Mouse (Mus musculus): ENCODE measurements around the gene Dnah2. TPM values are rescaled to one million over a fixed set of nuclear protein-coding genes. Genes with fewer than 3 reads are reported as not detected.

Gene Dnah2
- polyA plus RNA-seq, 1 experiment from 2014 or later = 0.36 TPM

- Histone ChIP-seq H3K27me3 (ENCODE audit: control insufficient read depth, insufficient read depth, low read length) (peaks cover 17% of the 10 kb centered on the region), H3K4me2 (ENCODE audit: low read length) (no peak overlapping the region), H3K27ac (replicated peaks in 1 of 2; ENCODE audit: control insufficient read depth in 1 of 2, insufficient read depth in 1 of 2, low read depth in 2 of 2, low read length in 2 of 2) (no peak overlapping the region), H3K4me3 (ENCODE audit: control insufficient read depth in 1 of 2, insufficient read depth in 1 of 2, low read depth in 1 of 2, low read length in 2 of 2) (no peak overlapping the region), H3K36me3 (ENCODE audit: control insufficient read depth, insufficient read depth, low read length) (no peaks in the 10 kb centered on the region), H3K4me1 (ENCODE audit: control insufficient read depth in 2 of 2, insufficient read depth in 2 of 2, low read length in 2 of 2) (peaks cover 6 to 15% of the 10 kb centered on the region in 2 experiments; a peak in 3 of 4 replicates), H3K9ac (ENCODE audit: low read length) (no peak overlapping the region), H3K9me3 (ENCODE audit: control insufficient read depth, low read length) (no peaks in the 10 kb centered on the region)
- WGBS = 84% methylated on average over 2 of the region's 2 CpGs
- no peak for ATAC-seq (ENCODE audit: insufficient number of reproducible peaks, insufficient read depth, low FRiP score, low read depth)
Measured at GRCm38 (mm10) chr11:69426246-69426645, 122.7 kb downstream of the Dnah2 start.

- H3K4me1 ChIP-seq (ENCODE audit: control insufficient read depth in 2 of 2, insufficient read depth in 2 of 2, low read length in 2 of 2) = peaks cover 14 to 28% of the 10 kb centered on the region in 2 experiments
- H3K36me3 ChIP-seq (ENCODE audit: control insufficient read depth, insufficient read depth, low read length) = no peaks in the 10 kb centered on the region
- H3K4me2 ChIP-seq (ENCODE audit: low read length) = no peak overlapping the region
- no peak overlapping the region for H3K9ac ChIP-seq (ENCODE audit: low read length)
- no peak overlapping the region for H3K4me3 ChIP-seq (ENCODE audit: control insufficient read depth in 1 of 2, insufficient read depth in 1 of 2, low read depth in 1 of 2, low read length in 2 of 2)
- H3K9me3 ChIP-seq (ENCODE audit: control insufficient read depth, low read length) = no peaks in the 10 kb centered on the region
- H3K27me3 ChIP-seq (ENCODE audit: control insufficient read depth, insufficient read depth, low read length) = peaks cover 23% of the 10 kb centered on the region
- no peak for ATAC-seq (ENCODE audit: insufficient number of reproducible peaks, insufficient read depth, low FRiP score, low read depth)
- 50% methylated on average over 6 of the region's 6 CpGs for WGBS
- no peak overlapping the region for H3K27ac ChIP-seq (replicated peaks in 1 of 2; ENCODE audit: control insufficient read depth in 1 of 2, insufficient read depth in 1 of 2, low read depth in 2 of 2, low read length in 2 of 2)
Measured at GRCm38 (mm10) chr11:69423885-69424284, 125.0 kb downstream of the Dnah2 start.

- Histone ChIP-seq H3K9ac (ENCODE audit: low read length) (no peak overlapping the region), H3K27me3 (ENCODE audit: control insufficient read depth, insufficient read depth, low read length) (peaks cover 23% of the 10 kb centered on the region), H3K4me3 (ENCODE audit: control insufficient read depth in 1 of 2, insufficient read depth in 1 of 2, low read depth in 1 of 2, low read length in 2 of 2) (no peak overlapping the region), H3K4me2 (ENCODE audit: low read length) (no peak overlapping the region), H3K9me3 (ENCODE audit: control insufficient read depth, low read length) (no peaks in the 10 kb centered on the region), H3K36me3 (ENCODE audit: control insufficient read depth, insufficient read depth, low read length) (no peaks in the 10 kb centered on the region), H3K4me1 (ENCODE audit: control insufficient read depth in 2 of 2, insufficient read depth in 2 of 2, low read length in 2 of 2) (peaks cover 14 to 24% of the 10 kb centered on the region in 2 experiments), H3K27ac (replicated peaks in 1 of 2; ENCODE audit: control insufficient read depth in 1 of 2, insufficient read depth in 1 of 2, low read depth in 2 of 2, low read length in 2 of 2) (no peak overlapping the region)
- ATAC-seq (ENCODE audit: insufficient number of reproducible peaks, insufficient read depth, low FRiP score, low read depth) = no peak
- WGBS = 84% methylated on average over 10 of the region's 10 CpGs
Measured at GRCm38 (mm10) chr11:69422842-69423241, 126.1 kb downstream of the Dnah2 start.

- ATAC-seq (ENCODE audit: insufficient number of reproducible peaks, insufficient read depth, low FRiP score, low read depth) = no peak
- Histone ChIP-seq H3K4me2 (ENCODE audit: low read length) (peak overlapping the region; percentile 82), H3K9ac (ENCODE audit: low read length) (peak overlapping the region; percentile 46; the same call in 1 of the 2 replicates), H3K4me1 (ENCODE audit: control insufficient read depth in 2 of 2, insufficient read depth in 2 of 2, low read length in 2 of 2) (peaks cover 21 to 34% of the 10 kb centered on the region in 2 experiments), H3K4me3 (ENCODE audit: control insufficient read depth in 1 of 2, insufficient read depth in 1 of 2, low read depth in 1 of 2, low read length in 2 of 2) (peak overlapping the region in 1 of 2 experiments; percentile 63; a peak in 1 of 4 replicates), H3K27ac (replicated peaks in 1 of 2; ENCODE audit: control insufficient read depth in 1 of 2, insufficient read depth in 1 of 2, low read depth in 2 of 2, low read length in 2 of 2) (no peak overlapping the region), H3K27me3 (ENCODE audit: control insufficient read depth, insufficient read depth, low read length) (peaks cover 23% of the 10 kb centered on the region), H3K9me3 (ENCODE audit: control insufficient read depth, low read length) (no peaks in the 10 kb centered on the region), H3K36me3 (ENCODE audit: control insufficient read depth, insufficient read depth, low read length) (no peaks in the 10 kb centered on the region)
- 19% methylated on average over 25 of the region's 25 CpGs for WGBS
Measured at GRCm38 (mm10) chr11:69421131-69421977, 127.6 kb downstream of the Dnah2 start.

- ATAC-seq (ENCODE audit: insufficient number of reproducible peaks, insufficient read depth, low FRiP score, low read depth) = no peak
- 0 out of 2 replicates have a peak overlapping the region, but pooled peaks have one; percentile 72 for H3K9ac ChIP-seq (ENCODE audit: low read length)
- H3K27ac ChIP-seq (replicated peaks in 1 of 2; ENCODE audit: control insufficient read depth in 1 of 2, insufficient read depth in 1 of 2, low read depth in 2 of 2, low read length in 2 of 2) = no peak overlapping the region
Measured at GRCm38 (mm10) chr11:69420554-69421000, 128.3 kb downstream of the Dnah2 start.

GRCm38 (mm10) chr11:69419813-69420553 lies 128.9 kb downstream of the Dnah2 start:
- Histone ChIP-seq H3K27ac (replicated peaks in 1 of 2; ENCODE audit: control insufficient read depth in 1 of 2, insufficient read depth in 1 of 2, low read depth in 2 of 2, low read length in 2 of 2) (peak overlapping the region; percentile 28 to 98; a peak in 3 of 4 replicates), H3K9ac (ENCODE audit: low read length) (peak overlapping the region; percentile 72), H3K36me3 (ENCODE audit: control insufficient read depth, insufficient read depth, low read length) (no peaks in the 10 kb centered on the region), H3K27me3 (ENCODE audit: control insufficient read depth, insufficient read depth, low read length) (peaks cover 23% of the 10 kb centered on the region), H3K4me3 (ENCODE audit: control insufficient read depth in 1 of 2, insufficient read depth in 1 of 2, low read depth in 1 of 2, low read length in 2 of 2) (peak overlapping the region; percentile 46 to 63), H3K9me3 (ENCODE audit: control insufficient read depth, low read length) (no peaks in the 10 kb centered on the region), H3K4me2 (ENCODE audit: low read length) (peak overlapping the region; percentile 82), H3K4me1 (ENCODE audit: control insufficient read depth in 2 of 2, insufficient read depth in 2 of 2, low read length in 2 of 2) (peaks cover 22 to 37% of the 10 kb centered on the region in 2 experiments)
- WGBS = 2% methylated on average over 29 of the region's 31 CpGs
- ATAC-seq (ENCODE audit: insufficient number of reproducible peaks, insufficient read depth, low FRiP score, low read depth) = no peak

More at GRCm38 (mm10) chr11:69420554-69421000, 128.3 kb downstream of the Dnah2 start:
- no peaks in the 10 kb centered on the region for H3K9me3 ChIP-seq (ENCODE audit: control insufficient read depth, low read length)
- peak overlapping the region; percentile 82 for H3K4me2 ChIP-seq (ENCODE audit: low read length)
- peak overlapping the region; percentile 46 to 63 for H3K4me3 ChIP-seq (ENCODE audit: control insufficient read depth in 1 of 2, insufficient read depth in 1 of 2, low read depth in 1 of 2, low read length in 2 of 2)
- H3K4me1 ChIP-seq (ENCODE audit: control insufficient read depth in 2 of 2, insufficient read depth in 2 of 2, low read length in 2 of 2) = peaks cover 21 to 35% of the 10 kb centered on the region in 2 experiments
- WGBS = 9% methylated on average over 10 of the region's 10 CpGs
- H3K36me3 ChIP-seq (ENCODE audit: control insufficient read depth, insufficient read depth, low read length) = no peaks in the 10 kb centered on the region
- peaks cover 23% of the 10 kb centered on the region for H3K27me3 ChIP-seq (ENCODE audit: control insufficient read depth, insufficient read depth, low read length)

- whole genome bisulfite sequencing = under 1% methylated on average over 19 of the region's 19 CpGs
- Histone ChIP-seq H3K36me3 (ENCODE audit: control insufficient read depth, insufficient read depth, low read length) (no peaks in the 10 kb centered on the region), H3K27ac (replicated peaks in 1 of 2; ENCODE audit: control insufficient read depth in 1 of 2, insufficient read depth in 1 of 2, low read depth in 2 of 2, low read length in 2 of 2) (peak overlapping the region; percentile 76 to 98), H3K4me2 (ENCODE audit: low read length) (peak overlapping the region; percentile 82), H3K27me3 (ENCODE audit: control insufficient read depth, insufficient read depth, low read length) (peaks cover 23% of the 10 kb centered on the region), H3K4me1 (ENCODE audit: control insufficient read depth in 2 of 2, insufficient read depth in 2 of 2, low read length in 2 of 2) (peaks cover 27 to 43% of the 10 kb centered on the region in 2 experiments), H3K9me3 (ENCODE audit: control insufficient read depth, low read length) (no peaks in the 10 kb centered on the region), H3K4me3 (ENCODE audit: control insufficient read depth in 1 of 2, insufficient read depth in 1 of 2, low read depth in 1 of 2, low read length in 2 of 2) (peak overlapping the region; percentile 46 to 63), H3K9ac (ENCODE audit: low read length) (peak overlapping the region; percentile 72)
- ATAC-seq (ENCODE audit: insufficient number of reproducible peaks, insufficient read depth, low FRiP score, low read depth) = no peak
Measured at GRCm38 (mm10) chr11:69419443-69419812, 129.5 kb downstream of the Dnah2 start.
